Mouse (Mus musculus) forebrain, embryonic 13.5 days (tissue): Measurements from ENCODE around the gene Cd300ld5. TPM values are rescaled to one million over a fixed set of nuclear protein-coding genes. Genes with fewer than 3 reads are reported as not detected.
"Not testable (repeated sequence)": the region's sequence is repeated elsewhere in the genome, so short reads cannot be mapped to it uniquely, and the experiment has no call there.

Experiments
- ATAC-seq: fragments of 200-750 bp; cut with Nextera tagmentation; 2 replicates; pipeline ENCODE4 v1.8.0; 2017
- H3K27ac ChIP-seq: fragments of 300-500 bp; sonication (generic); 2 replicates; pipeline ENCODE4 v1.5.1; 2015; ENCODE audit warnings: inconsistent platforms, mild to moderate bottlenecking, moderate library complexity
- H3K27me3 ChIP-seq: fragments of 300-500 bp; sonication (generic); 2 replicates; pipeline ENCODE4 v1.6.1; 2015; ENCODE audit warnings: mild to moderate bottlenecking, inconsistent platforms
- H3K36me3 ChIP-seq: fragments of 300-500 bp; sonication (generic); 2 replicates; pipeline ENCODE4 v1.6.1; 2015; ENCODE audit warnings: mild to moderate bottlenecking, inconsistent platforms; ENCODE audit not compliant: poor library complexity, severe bottlenecking
- H3K4me1 ChIP-seq: fragments of 300-500 bp; sonication (generic); 2 replicates; pipeline ENCODE4 v1.6.1; 2015; ENCODE audit warnings: inconsistent platforms
- H3K4me2 ChIP-seq: fragments of 300-500 bp; sonication (generic); 2 replicates; pipeline ENCODE4 v1.6.1; 2015; ENCODE audit warnings: inconsistent platforms, mild to moderate bottlenecking, moderate library complexity
- H3K4me3 ChIP-seq: fragments of 300-500 bp; sonication (generic); 2 replicates; pipeline ENCODE4 v1.5.1; 2015; ENCODE audit warnings: mild to moderate bottlenecking, inconsistent platforms
- H3K9ac ChIP-seq: fragments of 300-500 bp; sonication (generic); 2 replicates; pipeline ENCODE4 v1.6.1; 2015; ENCODE audit warnings: mild to moderate bottlenecking, inconsistent platforms
- H3K9me3 ChIP-seq: fragments of 300-500 bp; sonication (generic); replicated peaks from 2 replicates; pipeline ENCODE4 v1.6.1; 2016; ENCODE audit warnings: inconsistent platforms
- WGBS: fragments of 180-500 bp; shearing (Covaris S2); methylation state at CpG from one replicate; pipeline ENCODE4 v1.1.7; 2015; 5-methylcytosine and 5-hydroxymethylcytosine counted together
- polyA plus RNA-seq: library from polyadenylated mRNA; unstranded; fragments of >200 nt; fragmentation: Nextera tagmentation; extraction: Ambion mirVana; gene quantifications from 2 replicates; pipeline ENCODE4 v1.2.1, GENCODE M21; 2015

The Cd300ld5 gene
- not detected in 2 replicates for polyA plus RNA-seq

GRCm38 (mm10) chr11:115037669-115038068, at the start of gene Cd300ld5:
TSS of gene Cd300ld5 (minus strand) at chr11:115037769.
- not testable (repeated sequence) for H3K4me2 ChIP-seq, H3K4me1 ChIP-seq, H3K27ac ChIP-seq, H3K4me3 ChIP-seq, H3K36me3 ChIP-seq, H3K9me3 ChIP-seq, ATAC-seq, H3K27me3 ChIP-seq, H3K9ac ChIP-seq
- no CpG with 5 or more reads among the region's 6 CpGs for WGBS

- H3K4me3 ChIP-seq = no peak overlapping the region
- no peak overlapping the region for H3K27ac ChIP-seq
- no peak overlapping the region for H3K4me2 ChIP-seq
- 73% methylated on average over 7 of the region's 7 CpGs for WGBS
- no peak overlapping the region for H3K9ac ChIP-seq
- peaks cover 28% of the 10 kb centered on the region for H3K27me3 ChIP-seq
- ATAC-seq = no peak
- no peaks in the 10 kb centered on the region for H3K36me3 ChIP-seq
- H3K9me3 ChIP-seq = 0 out of 2 replicates have a peak, but pooled peaks cover 4% of the 10 kb centered on the region
- H3K4me1 ChIP-seq = peaks cover 11% of the 10 kb centered on the region
Observed at GRCm38 (mm10) chr11:115086213-115086612, 48.6 kb upstream of the Cd300ld5 start.

- Histone ChIP-seq H3K4me1 (peaks cover 9% of the 10 kb centered on the region), H3K4me2 (no peak overlapping the region), H3K4me3 (no peak overlapping the region), H3K9me3 (0 out of 2 replicates have a peak, but pooled peaks cover 3% of the 10 kb centered on the region), H3K36me3 (no peaks in the 10 kb centered on the region), H3K27me3 (peaks cover 16% of the 10 kb centered on the region), H3K9ac (no peak overlapping the region), H3K27ac (no peak overlapping the region)
- 52% methylated on average over 8 of the region's 8 CpGs for WGBS
- ATAC-seq = no peak
Observed at GRCm38 (mm10) chr11:115085064-115085463, 47.5 kb upstream of the Cd300ld5 start.

GRCm38 (mm10) chr11:115084595-115084994, 47.0 kb upstream of the Cd300ld5 start:
- H3K4me2 ChIP-seq = no peak overlapping the region
- ATAC-seq = no peak

GRCm38 (mm10) chr11:115083376-115084139, 46.0 kb upstream of the Cd300ld5 start:
- Histone ChIP-seq H3K9me3 (no peaks in the 10 kb centered on the region), H3K27ac (no peak overlapping the region), H3K36me3 (no peaks in the 10 kb centered on the region), H3K27me3 (0 out of 2 replicates have a peak, but pooled peaks cover 14% of the 10 kb centered on the region), H3K4me2 (no peak overlapping the region), H3K4me1 (peaks cover 9% of the 10 kb centered on the region), H3K4me3 (no peak overlapping the region), H3K9ac (no peak overlapping the region)
- peak; percentile 51; the same call in 1 of the 2 replicates for ATAC-seq
- 37% methylated on average over 18 of the region's 18 CpGs for WGBS

More at GRCm38 (mm10) chr11:115084595-115084994, 47.0 kb upstream of the Cd300ld5 start:
- no peak overlapping the region for H3K4me3 ChIP-seq
- H3K9me3 ChIP-seq = no peaks in the 10 kb centered on the region
- H3K27me3 ChIP-seq = 0 out of 2 replicates have a peak, but pooled peaks cover 14% of the 10 kb centered on the region
- WGBS = 24% methylated on average over 12 of the region's 12 CpGs
- H3K4me1 ChIP-seq = peaks cover 9% of the 10 kb centered on the region
- no peaks in the 10 kb centered on the region for H3K36me3 ChIP-seq
- H3K9ac ChIP-seq = no peak overlapping the region
- H3K27ac ChIP-seq = no peak overlapping the region

DNA sequence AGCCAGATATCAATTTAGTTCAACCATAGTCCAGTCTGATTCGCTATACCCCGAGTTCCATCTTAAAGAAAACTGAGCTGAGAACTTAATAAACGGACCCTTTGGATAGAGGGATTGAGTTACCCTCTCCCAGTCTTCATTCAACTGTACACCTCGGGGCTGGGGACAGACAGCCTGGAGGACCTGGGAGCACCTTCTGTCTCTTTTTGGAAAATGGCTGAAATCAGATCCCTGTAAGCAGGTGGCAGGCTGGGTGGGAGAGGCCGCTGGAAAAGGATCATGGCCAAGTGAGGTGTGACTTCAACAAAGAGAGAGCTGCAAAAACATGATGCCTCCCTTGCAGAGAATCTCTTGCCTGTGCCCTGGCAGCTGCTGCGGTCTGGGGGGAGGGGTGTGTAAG, 44.6 kb upstream of the Cd300ld5 start:
- Histone ChIP-seq H3K27me3 (0 out of 2 replicates have a peak, but pooled peaks cover 14% of the 10 kb centered on the region), H3K9ac (no peak overlapping the region), H3K4me2 (no peak overlapping the region), H3K9me3 (no peaks in the 10 kb centered on the region), H3K27ac (no peak overlapping the region), H3K4me3 (no peak overlapping the region), H3K4me1 (peaks cover 9% of the 10 kb centered on the region), H3K36me3 (no peaks in the 10 kb centered on the region)
- ATAC-seq = no peak
- 70% methylated on average over 6 of the region's 6 CpGs for WGBS

DNA sequence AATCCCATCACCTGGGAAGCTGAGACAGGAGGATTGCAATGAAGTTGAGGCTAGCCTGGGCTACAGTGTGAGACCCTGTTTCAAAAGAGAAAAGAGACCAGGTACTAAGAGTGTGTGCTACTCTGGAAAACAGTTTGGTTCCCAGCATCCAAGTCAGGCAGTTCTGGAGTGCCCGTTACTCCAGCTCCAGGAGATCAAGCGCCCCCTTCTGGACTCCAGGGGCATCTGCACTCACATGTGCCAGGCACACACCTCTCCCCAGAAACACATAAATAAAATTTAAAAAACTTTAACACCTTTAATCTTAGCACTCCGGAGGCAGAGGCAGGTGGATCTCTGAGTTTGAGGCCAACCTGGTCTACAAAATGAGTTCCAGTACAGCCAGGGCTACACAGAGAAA, 43.8 kb upstream of the Cd300ld5 start:
- ATAC-seq = no peak
- Histone ChIP-seq H3K4me2 (no peak overlapping the region), H3K27me3 (0 out of 2 replicates have a peak, but pooled peaks cover 14% of the 10 kb centered on the region), H3K9me3 (no peaks in the 10 kb centered on the region), H3K4me3 (no peak overlapping the region), H3K9ac (no peak overlapping the region), H3K27ac (no peak overlapping the region), H3K36me3 (no peaks in the 10 kb centered on the region), H3K4me1 (peaks cover 9% of the 10 kb centered on the region)
- WGBS = 69% methylated on average over 3 of the region's 3 CpGs

DNA sequence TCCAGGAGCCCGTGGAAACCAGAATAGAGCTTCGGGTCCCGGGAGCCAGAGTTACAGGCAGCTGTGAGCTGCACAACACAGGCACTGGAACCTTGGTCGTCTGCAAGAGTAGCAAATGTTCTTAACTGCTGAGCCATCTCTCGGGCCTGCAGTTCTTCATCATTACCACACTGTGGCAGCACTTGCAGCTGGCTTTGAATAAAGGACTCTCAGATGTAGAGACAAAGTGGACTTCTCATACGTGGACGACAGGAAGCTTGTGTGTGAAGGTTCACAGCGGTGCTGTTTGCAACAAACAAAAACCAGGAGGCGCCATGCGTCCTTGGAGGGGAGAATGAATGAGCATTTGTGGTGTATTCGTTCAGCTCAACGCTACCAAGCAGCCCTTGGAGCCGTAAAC, 43.3 kb upstream of the Cd300ld5 start:
- ATAC-seq = no peak
- H3K27me3 ChIP-seq = 0 out of 2 replicates have a peak, but pooled peaks cover 14% of the 10 kb centered on the region
- no peak overlapping the region for H3K4me2 ChIP-seq
- H3K36me3 ChIP-seq = no peaks in the 10 kb centered on the region
- H3K9ac ChIP-seq = no peak overlapping the region
- WGBS = 39% methylated on average over 13 of the region's 13 CpGs
- no peak overlapping the region for H3K27ac ChIP-seq
- no peak overlapping the region for H3K4me3 ChIP-seq
- no peaks in the 10 kb centered on the region for H3K9me3 ChIP-seq
- peaks cover 9% of the 10 kb centered on the region for H3K4me1 ChIP-seq

DNA sequence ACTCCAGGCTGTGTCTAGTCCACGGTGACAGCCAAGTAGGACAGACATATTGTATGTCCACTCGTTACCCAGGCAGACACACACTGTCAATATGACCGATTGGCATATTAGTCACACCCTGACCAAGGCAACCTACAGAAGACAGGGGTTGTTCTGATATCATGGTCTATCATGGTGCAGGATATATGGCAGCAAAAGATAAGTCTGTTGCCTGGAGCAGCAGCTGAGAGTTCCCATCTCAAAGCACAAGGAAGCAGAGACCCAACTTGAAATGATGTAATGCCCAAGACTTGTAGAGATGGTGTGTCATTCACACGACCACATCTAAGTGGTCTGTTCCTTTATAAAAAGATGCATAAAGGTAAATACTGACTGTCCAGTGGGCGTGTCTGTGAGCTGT, 41.1 kb upstream of the Cd300ld5 start:
- Histone ChIP-seq H3K27ac (no peak overlapping the region), H3K4me2 (no peak overlapping the region), H3K4me3 (no peak overlapping the region), H3K9me3 (no peaks in the 10 kb centered on the region), H3K9ac (no peak overlapping the region), H3K36me3 (no peaks in the 10 kb centered on the region), H3K27me3 (0 out of 2 replicates have a peak, but pooled peaks cover 5% of the 10 kb centered on the region), H3K4me1 (no peaks in the 10 kb centered on the region; the same call in 1 of the 2 replicates)
- ATAC-seq = no peak
- 80% methylated on average over 5 of the region's 5 CpGs for WGBS

DNA sequence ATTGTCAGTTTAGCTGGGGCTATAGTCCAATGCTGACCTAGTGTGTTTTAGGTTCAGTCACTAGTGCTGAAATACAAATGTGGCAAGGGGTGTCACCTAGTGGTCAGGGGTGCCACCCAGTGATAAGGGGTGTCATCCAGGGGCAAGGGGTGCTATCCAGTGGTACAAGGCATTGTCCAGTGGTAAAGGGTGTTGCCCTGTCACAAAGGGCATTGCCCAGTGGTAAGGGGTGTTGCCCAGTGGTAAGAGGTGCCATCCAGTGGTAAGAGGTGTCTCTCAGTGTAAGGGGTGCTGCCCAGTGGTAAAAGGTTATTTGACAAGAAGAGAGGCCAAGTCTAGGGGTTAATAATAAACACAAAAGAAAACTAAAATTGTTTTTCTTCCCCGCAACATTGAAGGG, 39.9 kb upstream of the Cd300ld5 start:
- 95% methylated on average over 1 of the region's 1 CpGs for WGBS
- no peaks in the 10 kb centered on the region for H3K36me3 ChIP-seq
- no peak overlapping the region for H3K4me3 ChIP-seq
- no peak overlapping the region for H3K27ac ChIP-seq
- no peaks in the 10 kb centered on the region for H3K4me1 ChIP-seq
- H3K9me3 ChIP-seq = no peaks in the 10 kb centered on the region
- H3K27me3 ChIP-seq = 0 out of 2 replicates have a peak, but pooled peaks cover 4% of the 10 kb centered on the region
- no peak for ATAC-seq
- no peak overlapping the region for H3K9ac ChIP-seq
- no peak overlapping the region for H3K4me2 ChIP-seq

DNA sequence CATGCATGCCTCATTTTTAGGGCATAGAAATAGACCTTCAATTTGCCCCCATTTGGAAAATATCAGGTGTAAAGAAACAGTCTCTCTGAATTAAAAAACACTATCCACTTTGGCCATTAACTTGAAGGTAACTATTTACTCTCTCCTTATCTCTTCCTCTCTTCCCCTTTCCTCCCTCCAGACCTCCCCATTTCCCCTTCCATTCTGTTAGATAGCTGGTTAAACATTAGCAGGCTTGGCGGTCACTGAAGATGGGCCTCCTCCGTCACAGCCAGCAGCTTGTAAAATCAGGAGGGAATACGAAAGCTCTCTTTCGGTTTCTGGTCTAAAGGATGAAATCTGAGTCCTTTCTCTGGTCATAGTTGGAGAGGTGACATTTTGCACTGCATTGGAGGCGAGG, 38.3 kb upstream of the Cd300ld5 start:
- Histone ChIP-seq H3K4me2 (no peak overlapping the region), H3K36me3 (no peaks in the 10 kb centered on the region), H3K4me3 (no peak overlapping the region), H3K9me3 (no peaks in the 10 kb centered on the region), H3K27ac (no peak overlapping the region), H3K9ac (no peak overlapping the region), H3K27me3 (no peaks in the 10 kb centered on the region), H3K4me1 (peaks cover 12% of the 10 kb centered on the region; the same call in 1 of the 2 replicates)
- ATAC-seq = no peak
- WGBS = 82% methylated on average over 5 of the region's 5 CpGs

- H3K9ac ChIP-seq = no peak overlapping the region
- 80% methylated on average over 7 of the region's 7 CpGs for WGBS
- ATAC-seq = no peak
- H3K4me1 ChIP-seq = peaks cover 14% of the 10 kb centered on the region; the same call in 1 of the 2 replicates
- 0 out of 2 replicates have a peak, but pooled peaks cover under 1% of the 10 kb centered on the region for H3K27me3 ChIP-seq
- no peaks in the 10 kb centered on the region for H3K9me3 ChIP-seq
- H3K4me3 ChIP-seq = no peak overlapping the region
- no peak overlapping the region for H3K4me2 ChIP-seq
- no peaks in the 10 kb centered on the region for H3K36me3 ChIP-seq
- no peak overlapping the region for H3K27ac ChIP-seq
Observed at GRCm38 (mm10) chr11:115075407-115075806, 37.8 kb upstream of the Cd300ld5 start.
